Mouse (Mus musculus) lung, adult 2 months (tissue): ENCODE data around the gene Gm20388.

ENCODE experiments used
- CTCF ChIP-seq: fragments of 200-500 bp; IDR thresholded peaks from 2 replicates; pipeline ENCODE4 v1.5.1; 2011; ENCODE audit warnings: mild to moderate bottlenecking, low read length, control low read depth; ENCODE audit not compliant: insufficient read depth
- POLR2A ChIP-seq: fragments of 200-500 bp; IDR thresholded peaks from 2 replicates; pipeline ENCODE4 v1.6.1; 2011; ENCODE audit warnings: low read depth, mild to moderate bottlenecking, control low read depth, low read length, borderline replicate concordance; ENCODE audit errors: extremely low read depth

- TF ChIP-seq POLR2A = no peak
- no peak for TF ChIP-seq CTCF
Measured at GRCm38 (mm10) chr8:120832022-120832421, 921.4 kb downstream of the Gm20388 start.
